Mouse (Mus musculus) lung, postnatal 0 days (tissue): Measurements from ENCODE around the gene Ccdc188. TPM values are rescaled to one million over a fixed set of nuclear protein-coding genes. Genes with fewer than 3 reads are reported as not detected.

Source experiments
- ATAC-seq: fragments of 200-750 bp; cut with Nextera tagmentation; 2 replicates; pipeline ENCODE4 v1.8.0; 2017; ENCODE audit warnings: moderate library complexity
- DNase-seq: peaks from one replicate; pipeline ENCODE4 v3.0.0-alpha.2; 2016; ENCODE audit warnings: low spot score
- H3K27ac ChIP-seq: fragments of 300-500 bp; sonication (generic); 2 replicates; pipeline ENCODE4 v1.5.1; 2014; ENCODE audit warnings: antibody characterized with exemption, mild to moderate bottlenecking, low read length, mixed read lengths
- H3K27me3 ChIP-seq: fragments of 300-500 bp; sonication (generic); replicated peaks from 2 replicates; pipeline ENCODE4 v1.6.1; 2014; ENCODE audit warnings: low read length, mixed read lengths; ENCODE audit not compliant: insufficient read depth
- H3K36me3 ChIP-seq: fragments of 300-500 bp; sonication (generic); 2 replicates; pipeline ENCODE4 v1.6.1; 2014; ENCODE audit warnings: low read length, mixed read lengths; ENCODE audit not compliant: insufficient read depth
- H3K4me1 ChIP-seq: fragments of 300-500 bp; sonication (generic); 2 replicates; pipeline ENCODE4 v1.6.1; 2014; ENCODE audit warnings: antibody characterized with exemption, low read depth, low read length, mixed read lengths; ENCODE audit not compliant: insufficient read depth
- H3K4me2 ChIP-seq: fragments of 300-500 bp; sonication (generic); replicated peaks from 2 replicates; pipeline ENCODE4 v1.6.1; 2014; ENCODE audit warnings: low read depth, mild to moderate bottlenecking, low read length, moderate library complexity, mixed read lengths
- H3K4me3 ChIP-seq: fragments of 300-500 bp; sonication (generic); 2 replicates; pipeline ENCODE4 v1.5.1; 2014; ENCODE audit warnings: low read depth, low read length
- H3K9ac ChIP-seq: fragments of 300-500 bp; sonication (generic); replicated peaks from 2 replicates; pipeline ENCODE4 v1.6.1; 2014; ENCODE audit warnings: low read depth, mild to moderate bottlenecking
- H3K9me3 ChIP-seq: fragments of 300-500 bp; sonication (generic); 2 replicates; pipeline ENCODE4 v1.6.1; 2016; ENCODE audit warnings: low read length, mixed read lengths
- CTCF ChIP-seq: IDR thresholded peaks from 2 replicates; pipeline ENCODE4 v1.5.1; 2016; ENCODE audit warnings: antibody characterized with exemption, mild to moderate bottlenecking
- EP300 ChIP-seq: IDR thresholded peaks from 2 replicates; pipeline ENCODE4 v1.6.1; 2016; ENCODE audit warnings: antibody characterized with exemption, mild to moderate bottlenecking, control low read depth
- WGBS: fragments of 180-500 bp; shearing (Covaris S2); extraction: QIAGEN DNeasy Blood & Tissue Kit; methylation state at CpG from one replicate; pipeline ENCODE4 v1.1.7; 2014; 5-methylcytosine and 5-hydroxymethylcytosine counted together
- polyA plus RNA-seq: library from polyadenylated mRNA; unstranded; fragments of >200 nt; fragmentation: Nextera tagmentation; extraction: Ambion mirVana; gene quantifications from 2 replicates; pipeline ENCODE4 v1.2.1, GENCODE M21; 2015

The Ccdc188 gene
- polyA plus RNA-seq, 1 experiment from 2014 or later: not detected

- Histone ChIP-seq H3K27ac (no peak overlapping the region), H3K36me3 (0 out of 2 replicates have a peak, but pooled peaks cover under 1% of the 10 kb centered on the region), H3K27me3 (no peaks in the 10 kb centered on the region), H3K4me3 (no peak overlapping the region), H3K9me3 (no peaks in the 10 kb centered on the region), H3K4me1 (peaks cover 12% of the 10 kb centered on the region; the same call in 1 of the 2 replicates), H3K9ac (no peak overlapping the region), H3K4me2 (no peak overlapping the region)
- ATAC-seq: no peak
- TF ChIP-seq CTCF (no peak), EP300 (no peak)
- DNase-seq: no peak
- 35% methylated on average over 11 of the region's 11 CpGs for WGBS
Observed at GRCm38 (mm10) chr16:18229622-18230021, 11.9 kb downstream of the Ccdc188 start.

GRCm38 (mm10) chr16:18230617-18231016, 12.9 kb downstream of the Ccdc188 start:
- Histone ChIP-seq H3K4me3 (no peak overlapping the region), H3K27ac (no peak overlapping the region), H3K27me3 (no peaks in the 10 kb centered on the region), H3K4me1 (peaks cover 12% of the 10 kb centered on the region; the same call in 1 of the 2 replicates), H3K4me2 (no peak overlapping the region), H3K9me3 (no peaks in the 10 kb centered on the region), H3K36me3 (no peaks in the 10 kb centered on the region), H3K9ac (no peak overlapping the region)
- TF ChIP-seq EP300 (no peak), CTCF (no peak)
- DNase-seq: no peak
- ATAC-seq: no peak
- 75% methylated on average over 6 of the region's 6 CpGs for WGBS

- Histone ChIP-seq H3K4me1 (peaks cover 16% of the 10 kb centered on the region; the same call in 1 of the 2 replicates), H3K36me3 (no peaks in the 10 kb centered on the region), H3K4me3 (no peak overlapping the region), H3K9ac (no peak overlapping the region), H3K9me3 (no peaks in the 10 kb centered on the region), H3K27me3 (no peaks in the 10 kb centered on the region), H3K27ac (no peak overlapping the region; the same call in 1 of the 2 replicates), H3K4me2 (no peak overlapping the region)
- no peak for DNase-seq
- 76% methylated on average over 3 of the region's 3 CpGs for WGBS
- ATAC-seq: no peak
- TF ChIP-seq EP300 (no peak), CTCF (no peak)
Observed at GRCm38 (mm10) chr16:18231047-18231446, 13.4 kb downstream of the Ccdc188 start.

DNA sequence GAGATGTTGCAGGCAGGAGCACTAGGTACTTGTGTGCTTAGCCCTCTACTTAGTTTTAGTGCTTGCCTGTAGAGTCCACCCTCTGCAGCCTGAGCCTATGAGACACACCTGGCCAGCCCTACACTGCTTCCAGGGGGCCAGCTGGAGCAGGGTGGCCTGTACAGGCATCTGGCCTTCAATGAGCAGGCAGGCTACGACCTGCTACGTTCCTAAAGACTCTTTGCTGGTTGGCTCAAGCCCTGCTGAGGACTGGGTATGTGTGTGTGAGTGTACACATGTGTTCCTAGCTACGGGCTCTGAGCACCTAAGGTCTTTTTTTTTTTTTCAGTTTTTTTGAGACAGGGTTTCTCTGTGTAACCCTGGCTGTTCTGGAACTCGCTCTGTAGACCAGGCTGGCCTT, 13.8 kb downstream of the Ccdc188 start:
- 69% methylated on average over 4 of the region's 4 CpGs for WGBS
- ATAC-seq (no peak), DNase-seq (no peak)
- H3K9me3 ChIP-seq: no peaks in the 10 kb centered on the region
- no peak overlapping the region for H3K4me3 ChIP-seq
- peaks cover 18% of the 10 kb centered on the region; the same call in 1 of the 2 replicates for H3K4me1 ChIP-seq
- H3K27ac ChIP-seq: no peak overlapping the region; the same call in 1 of the 2 replicates
- H3K36me3 ChIP-seq: no peaks in the 10 kb centered on the region
- no peaks in the 10 kb centered on the region for H3K27me3 ChIP-seq
- no peak overlapping the region for H3K4me2 ChIP-seq
- H3K9ac ChIP-seq: no peak overlapping the region
- no peak for TF ChIP-seq CTCF
- no peak for TF ChIP-seq EP300

GRCm38 (mm10) chr16:18233451-18233850, 15.8 kb downstream of the Ccdc188 start:
- no peaks in the 10 kb centered on the region for H3K9me3 ChIP-seq
- no peak for ATAC-seq
- 24% methylated on average over 1 of the region's 1 CpGs for WGBS
- no peak for DNase-seq
- H3K36me3 ChIP-seq: 0 out of 2 replicates have a peak, but pooled peaks cover 4% of the 10 kb centered on the region
- H3K4me1 ChIP-seq: peaks cover 18% of the 10 kb centered on the region; the same call in 1 of the 2 replicates
- H3K4me2 ChIP-seq: no peak overlapping the region
- no peak overlapping the region for H3K4me3 ChIP-seq
- H3K27me3 ChIP-seq: no peaks in the 10 kb centered on the region
- H3K27ac ChIP-seq: no peak overlapping the region
- TF ChIP-seq CTCF (no peak), EP300 (no peak)
- no peak overlapping the region for H3K9ac ChIP-seq

- H3K4me3 ChIP-seq: peak overlapping the region; percentile 86
- no peaks in the 10 kb centered on the region for H3K9me3 ChIP-seq
- H3K36me3 ChIP-seq: 0 out of 2 replicates have a peak, but pooled peaks cover 4% of the 10 kb centered on the region
- H3K27me3 ChIP-seq: no peaks in the 10 kb centered on the region
- peak overlapping the region; percentile 68 for H3K9ac ChIP-seq
- peak overlapping the region; percentile 82 for H3K4me2 ChIP-seq
- ATAC-seq (peak; percentile 32), DNase-seq (peak; percentile 55)
- 10% methylated on average over 13 of the region's 13 CpGs for WGBS
- TF ChIP-seq EP300 (no peak), CTCF (no peak)
- H3K27ac ChIP-seq: peak overlapping the region; percentile 87
- H3K4me1 ChIP-seq: peaks cover 18% of the 10 kb centered on the region; the same call in 1 of the 2 replicates
Observed at GRCm38 (mm10) chr16:18233919-18234670, 16.4 kb downstream of the Ccdc188 start.
